Mouse (Mus musculus): ENCODE results near the gene Rgs16. TPM values are rescaled to one million over a fixed set of nuclear protein-coding genes. Genes with fewer than 3 reads are reported as not detected.
"Not testable (repeated sequence)": the region's sequence is repeated elsewhere in the genome, so short reads cannot be mapped to it uniquely, and the experiment has no call there.

Gene Rgs16
- polyA plus RNA-seq, 1 experiment = 22.8 TPM

DNA sequence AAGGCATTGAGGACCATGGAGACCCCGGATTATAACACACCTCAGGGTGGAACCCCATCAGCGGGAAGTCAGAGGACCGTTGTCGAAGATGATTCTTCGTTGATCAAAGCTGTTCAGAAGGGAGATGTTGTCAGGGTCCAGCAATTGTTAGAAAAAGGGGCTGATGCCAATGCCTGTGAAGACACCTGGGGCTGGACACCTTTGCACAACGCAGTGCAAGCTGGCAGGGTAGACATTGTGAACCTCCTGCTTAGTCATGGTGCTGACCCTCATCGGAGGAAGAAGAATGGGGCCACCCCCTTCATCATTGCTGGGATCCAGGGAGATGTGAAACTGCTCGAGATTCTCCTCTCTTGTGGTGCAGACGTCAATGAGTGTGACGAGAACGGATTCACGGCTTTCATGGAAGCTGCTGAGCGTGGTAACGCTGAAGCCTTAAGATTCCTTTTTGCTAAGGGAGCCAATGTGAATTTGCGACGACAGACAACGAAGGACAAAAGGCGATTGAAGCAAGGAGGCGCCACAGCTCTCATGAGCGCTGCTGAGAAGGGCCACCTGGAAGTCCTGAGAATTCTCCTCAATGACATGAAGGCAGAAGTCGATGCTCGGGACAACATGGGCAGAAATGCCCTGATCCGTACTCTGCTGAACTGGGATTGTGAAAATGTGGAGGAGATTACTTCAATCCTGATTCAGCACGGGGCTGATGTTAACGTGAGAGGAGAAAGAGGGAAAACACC, 13.7 kb downstream of the Rgs16 start:
- no peak for DNase-seq (ENCODE audit: low read depth)
- TF ChIP-seq CTCF (IDR thresholded peaks at IDR 0.05; ENCODE audit: borderline replicate concordance, extremely low read depth, insufficient read depth, insufficient read length) = no peak
- TF ChIP-seq POLR2A (IDR thresholded peaks at IDR 0.05; ENCODE audit: borderline replicate concordance, extremely low read depth, insufficient read depth, insufficient read length, poor library complexity, severe bottlenecking) = no peak

DNA sequence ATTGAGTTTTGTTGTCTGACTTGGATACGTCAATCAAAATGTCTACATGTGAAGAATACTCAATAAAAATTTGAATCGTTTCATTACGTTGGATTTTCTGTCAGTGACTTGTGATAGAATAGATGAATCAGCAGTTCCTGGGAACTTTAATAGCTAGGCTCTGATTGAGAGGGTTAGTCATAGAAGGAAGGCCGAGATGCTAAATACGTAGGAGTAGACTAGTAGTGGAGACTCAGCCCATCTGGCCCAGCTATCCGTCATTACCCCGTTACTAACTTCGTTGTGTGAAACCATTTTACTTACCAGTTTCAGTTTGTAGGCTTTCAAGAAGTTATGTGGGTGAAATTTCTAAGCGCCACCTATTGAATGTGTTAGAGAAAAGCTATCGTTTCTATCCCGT, 24.0 kb downstream of the Rgs16 start:
- TF ChIP-seq POLR2A (IDR thresholded peaks at IDR 0.05; ENCODE audit: borderline replicate concordance, extremely low read depth, insufficient read depth, insufficient read length, poor library complexity, severe bottlenecking) (no peak), CTCF (IDR thresholded peaks at IDR 0.05; ENCODE audit: borderline replicate concordance, extremely low read depth, insufficient read depth, insufficient read length) (no peak)

DNA sequence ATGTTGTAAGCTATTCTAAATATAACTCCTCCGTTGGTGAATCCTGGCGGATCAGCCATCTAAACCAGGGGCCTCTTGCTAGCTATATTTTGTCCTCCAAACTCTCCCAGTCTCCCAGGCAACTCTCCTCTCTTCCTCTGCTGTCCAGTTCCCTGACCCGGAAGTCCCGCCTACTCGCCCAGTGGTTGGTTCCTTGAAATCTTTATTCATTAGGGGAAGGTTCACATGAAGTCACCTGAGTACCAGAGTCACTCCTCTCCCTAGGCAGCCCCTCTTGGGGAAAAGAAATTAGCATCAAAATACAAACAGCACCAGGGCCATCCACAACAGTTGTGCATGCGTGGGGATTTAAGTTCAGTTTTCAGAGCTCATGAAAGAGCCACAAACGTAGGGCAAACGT, 26.1 kb downstream of the Rgs16 start:
- TF ChIP-seq POLR2A (IDR thresholded peaks at IDR 0.05; ENCODE audit: borderline replicate concordance, extremely low read depth, insufficient read depth, insufficient read length, poor library complexity, severe bottlenecking) = no peak
- no peak for TF ChIP-seq CTCF (IDR thresholded peaks at IDR 0.05; ENCODE audit: borderline replicate concordance, extremely low read depth, insufficient read depth, insufficient read length)

More for the DNA sequence above, 24.0 kb downstream of the Rgs16 start:
- no peak for DNase-seq (ENCODE audit: low read depth)

DNA sequence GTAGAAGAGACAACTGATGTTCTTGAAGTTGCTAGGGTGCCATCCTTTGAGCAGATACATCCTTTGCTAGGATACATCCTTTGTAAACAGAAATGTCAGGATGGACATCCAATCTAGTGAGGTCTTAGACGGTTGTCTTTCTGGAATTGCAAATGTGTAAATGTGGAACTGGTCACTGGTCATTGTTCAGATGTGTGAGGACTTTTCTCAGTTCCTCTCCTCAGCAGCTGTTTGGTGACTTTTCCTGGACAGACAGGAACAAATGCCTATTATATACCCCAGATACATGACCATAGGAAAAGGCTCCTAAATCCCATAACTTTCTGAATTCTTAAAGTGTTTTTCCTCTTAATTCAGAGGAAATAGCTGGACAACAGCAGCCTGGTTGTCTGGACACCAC, 27.1 kb downstream of the Rgs16 start:
- TF ChIP-seq POLR2A (IDR thresholded peaks at IDR 0.05; ENCODE audit: borderline replicate concordance, extremely low read depth, insufficient read depth, insufficient read length, poor library complexity, severe bottlenecking) (no peak), CTCF (IDR thresholded peaks at IDR 0.05; ENCODE audit: borderline replicate concordance, extremely low read depth, insufficient read depth, insufficient read length) (no peak)
- DNase-seq (ENCODE audit: low read depth) = no peak

More for the DNA sequence above, 26.1 kb downstream of the Rgs16 start:
- no peak for DNase-seq (ENCODE audit: low read depth)

DNA sequence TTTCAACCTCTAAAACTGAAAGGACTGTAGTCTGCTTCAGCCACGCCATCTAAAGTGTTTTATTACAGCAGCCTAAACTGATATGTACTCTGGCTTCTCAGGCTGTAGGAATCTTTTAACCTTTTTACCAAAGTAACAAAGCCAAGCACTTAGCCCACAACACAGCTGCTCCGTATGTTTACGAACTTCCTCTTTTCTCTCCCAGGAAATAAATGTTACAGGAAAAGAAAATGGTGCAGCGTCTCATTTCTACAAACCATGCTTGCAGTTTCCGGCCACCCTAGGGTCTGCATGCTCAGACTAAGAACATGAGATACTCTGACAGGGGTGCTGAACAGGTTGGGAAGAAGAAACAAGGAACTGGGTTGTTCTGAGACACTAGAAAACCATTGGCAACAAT, 28.3 kb downstream of the Rgs16 start:
- no peak for DNase-seq (ENCODE audit: low read depth)
- no peak for TF ChIP-seq POLR2A (IDR thresholded peaks at IDR 0.05; ENCODE audit: borderline replicate concordance, extremely low read depth, insufficient read depth, insufficient read length, poor library complexity, severe bottlenecking)
- no peak for TF ChIP-seq CTCF (IDR thresholded peaks at IDR 0.05; ENCODE audit: borderline replicate concordance, extremely low read depth, insufficient read depth, insufficient read length)

DNA sequence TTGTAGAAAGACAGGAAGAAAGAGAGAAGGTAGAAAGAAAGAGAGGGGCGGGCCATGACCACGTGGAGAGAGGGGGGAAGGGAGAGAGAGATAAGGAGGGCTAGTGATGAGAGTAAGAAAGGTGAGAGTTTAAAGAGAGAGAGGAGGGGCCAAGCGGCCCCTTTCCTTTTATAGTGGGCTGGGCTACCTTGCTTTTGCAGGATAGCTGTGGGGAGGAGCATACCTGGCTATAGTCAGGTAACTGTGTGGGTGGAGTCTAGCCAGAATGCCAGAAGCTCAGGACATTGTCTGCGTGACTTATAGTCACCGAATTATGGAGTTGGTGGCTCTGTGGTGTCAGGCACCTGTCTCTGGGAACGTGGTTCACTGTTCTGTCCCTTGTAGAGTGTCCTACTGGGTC, 29.4 kb downstream of the Rgs16 start:
- DNase-seq (ENCODE audit: low read depth) = not testable (repeated sequence)

DNA sequence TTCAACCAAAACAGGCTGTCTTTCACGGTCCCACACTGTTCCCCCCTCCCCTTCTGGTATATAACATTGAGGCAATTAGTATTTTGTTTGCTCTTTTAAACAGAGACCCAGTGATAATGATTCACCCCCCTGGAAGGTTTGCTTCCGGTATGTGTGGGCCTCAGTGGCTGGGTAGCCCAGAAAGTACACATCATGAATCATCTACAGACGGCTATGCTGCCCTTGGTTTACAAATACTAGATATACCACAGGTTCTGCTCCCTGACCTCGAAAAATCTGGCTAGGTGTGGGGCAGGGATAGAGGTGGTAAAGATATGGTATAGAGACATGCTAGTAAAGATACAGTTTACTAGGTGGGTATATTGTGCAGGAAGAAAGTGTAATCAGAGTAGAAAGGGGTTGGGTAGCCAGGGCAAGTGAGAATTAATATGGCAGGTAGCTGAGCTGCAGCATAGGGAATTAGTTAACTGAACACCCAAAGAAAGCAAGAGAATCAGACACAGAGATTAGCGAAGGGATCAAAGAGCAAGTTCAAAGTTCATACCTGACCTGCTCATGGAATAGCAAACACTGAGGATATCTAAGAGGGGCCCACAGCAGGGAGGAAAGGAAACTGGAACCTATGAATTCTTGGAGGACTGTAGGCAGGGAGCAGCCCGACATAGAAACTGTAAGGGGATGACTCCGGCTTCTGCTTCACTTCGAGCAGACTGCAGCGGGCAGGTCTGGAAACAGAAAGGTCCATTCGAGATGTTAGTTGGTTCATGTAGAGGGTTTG, 30.0 kb downstream of the Rgs16 start:
- TF ChIP-seq CTCF (IDR thresholded peaks at IDR 0.05; ENCODE audit: borderline replicate concordance, extremely low read depth, insufficient read depth, insufficient read length) (no peak), POLR2A (IDR thresholded peaks at IDR 0.05; ENCODE audit: borderline replicate concordance, extremely low read depth, insufficient read depth, insufficient read length, poor library complexity, severe bottlenecking) (no peak)
- no peak for DNase-seq (ENCODE audit: low read depth)

DNA sequence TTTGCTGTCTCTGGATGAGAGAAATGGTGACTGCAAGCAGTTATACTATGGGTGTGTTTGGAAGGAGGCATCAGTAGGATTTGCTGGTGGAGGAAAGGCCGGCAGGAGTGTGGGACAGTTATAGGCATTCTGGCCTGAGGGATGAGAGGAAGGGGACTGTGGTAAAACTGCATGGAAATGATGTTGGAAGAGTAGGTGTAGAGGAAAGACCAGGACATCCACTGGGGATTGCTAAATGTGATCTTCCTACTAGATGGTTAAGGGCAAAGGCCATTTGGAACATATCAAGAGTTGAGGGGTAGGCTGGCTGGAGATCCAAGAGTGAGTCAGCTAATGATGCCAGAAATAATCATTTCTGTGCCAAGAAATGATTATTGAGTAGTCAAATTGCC, 30.6 kb downstream of the Rgs16 start:
- DNase-seq (ENCODE audit: low read depth) = no peak
- TF ChIP-seq CTCF (IDR thresholded peaks at IDR 0.05; ENCODE audit: borderline replicate concordance, extremely low read depth, insufficient read depth, insufficient read length) (no peak), POLR2A (IDR thresholded peaks at IDR 0.05; ENCODE audit: borderline replicate concordance, extremely low read depth, insufficient read depth, insufficient read length, poor library complexity, severe bottlenecking) (no peak)

DNA sequence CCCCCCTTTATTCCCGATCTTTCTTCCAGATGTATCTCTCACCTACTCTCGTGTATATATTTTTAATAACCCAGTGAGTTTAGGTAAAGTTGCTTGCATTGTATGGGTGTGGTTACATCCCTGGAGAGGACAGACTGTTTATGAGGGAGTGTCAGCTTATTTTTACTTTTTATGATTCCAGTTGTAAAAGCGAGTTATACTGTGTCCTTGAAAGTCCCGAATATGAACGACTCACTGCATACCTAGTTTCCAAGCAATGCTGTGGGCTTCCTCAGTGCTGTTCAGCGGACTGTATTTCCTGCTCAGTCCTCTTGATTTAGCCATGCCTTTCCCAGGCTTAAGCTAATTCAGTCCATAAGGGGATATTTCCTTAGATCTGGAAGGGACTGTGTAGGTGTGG, 35.0 kb downstream of the Rgs16 start:
- TF ChIP-seq CTCF (IDR thresholded peaks at IDR 0.05; ENCODE audit: borderline replicate concordance, extremely low read depth, insufficient read depth, insufficient read length) = no peak
- no peak for TF ChIP-seq POLR2A (IDR thresholded peaks at IDR 0.05; ENCODE audit: borderline replicate concordance, extremely low read depth, insufficient read depth, insufficient read length, poor library complexity, severe bottlenecking)
- DNase-seq (ENCODE audit: low read depth) = no peak

DNA sequence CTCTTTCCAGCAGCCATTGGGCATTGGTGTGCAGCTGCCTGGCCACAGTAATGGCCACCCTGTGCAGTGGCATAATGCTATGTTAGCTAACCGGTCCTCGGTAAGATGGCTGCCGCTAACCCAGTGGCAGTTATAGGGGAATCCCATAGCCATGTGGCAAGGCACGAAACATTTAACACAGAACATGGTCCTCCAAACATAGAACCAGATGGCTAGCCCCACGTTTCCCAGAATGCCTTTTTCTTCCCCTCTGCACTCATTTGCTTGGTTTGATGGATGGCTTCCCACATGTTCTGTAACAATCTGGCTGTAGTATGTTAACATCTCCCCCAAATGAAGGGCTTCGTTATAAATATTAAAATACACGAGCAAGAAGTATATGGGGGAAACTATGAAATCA, 36.1 kb downstream of the Rgs16 start:
- TF ChIP-seq CTCF (IDR thresholded peaks at IDR 0.05; ENCODE audit: borderline replicate concordance, extremely low read depth, insufficient read depth, insufficient read length) (no peak), POLR2A (IDR thresholded peaks at IDR 0.05; ENCODE audit: borderline replicate concordance, extremely low read depth, insufficient read depth, insufficient read length, poor library complexity, severe bottlenecking) (no peak)
- peak; percentile 46 for DNase-seq (ENCODE audit: low read depth)

DNA sequence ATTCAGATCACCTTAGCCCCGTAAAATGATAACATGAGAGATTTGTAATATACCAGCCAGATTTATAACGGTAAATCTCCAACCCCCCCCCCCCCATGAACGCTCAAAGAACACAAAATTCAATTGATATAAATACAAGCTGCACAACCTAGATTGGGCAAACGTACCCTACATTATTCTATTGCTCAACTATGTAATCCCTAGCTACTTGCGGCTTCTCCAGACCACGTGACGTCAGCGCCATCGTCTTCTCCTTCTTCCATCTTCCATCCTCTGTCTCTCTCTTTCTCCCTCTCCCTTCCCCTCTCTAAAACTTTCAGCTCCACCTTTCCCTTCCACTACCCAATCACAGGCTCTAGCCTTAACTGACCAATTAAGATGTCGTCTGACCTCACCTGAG, 38.1 kb downstream of the Rgs16 start:
- TF ChIP-seq POLR2A (IDR thresholded peaks at IDR 0.05; ENCODE audit: borderline replicate concordance, extremely low read depth, insufficient read depth, insufficient read length, poor library complexity, severe bottlenecking) (no peak), CTCF (IDR thresholded peaks at IDR 0.05; ENCODE audit: borderline replicate concordance, extremely low read depth, insufficient read depth, insufficient read length) (no peak)

DNA sequence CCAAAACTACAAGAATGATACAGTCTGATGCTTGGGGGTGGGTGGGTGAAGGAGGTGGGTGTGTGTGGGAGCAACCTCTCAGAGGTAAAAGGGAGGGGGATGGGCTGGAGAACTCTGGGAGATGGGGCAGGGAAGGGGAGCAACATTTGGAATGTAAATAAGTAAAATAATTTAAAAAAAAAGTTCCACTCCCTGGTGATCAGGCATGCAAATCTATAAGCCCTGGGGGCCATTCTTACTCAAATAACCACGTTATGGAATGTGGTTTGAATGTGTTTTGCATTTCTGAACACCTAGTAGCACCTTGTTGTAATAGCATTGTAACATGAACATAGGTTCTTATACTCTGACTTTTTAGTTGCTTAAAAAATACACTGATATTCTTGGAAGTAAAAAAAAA, 43.2 kb downstream of the Rgs16 start:
- TF ChIP-seq CTCF (IDR thresholded peaks at IDR 0.05; ENCODE audit: borderline replicate concordance, extremely low read depth, insufficient read depth, insufficient read length) (no peak), POLR2A (IDR thresholded peaks at IDR 0.05; ENCODE audit: borderline replicate concordance, extremely low read depth, insufficient read depth, insufficient read length, poor library complexity, severe bottlenecking) (no peak)

More for the DNA sequence above, 38.1 kb downstream of the Rgs16 start:
- DNase-seq (ENCODE audit: low read depth) = no peak

More for the DNA sequence above, 43.2 kb downstream of the Rgs16 start:
- DNase-seq (ENCODE audit: low read depth) = no peak
